Mouse (Mus musculus) CD4-positive helper T cell, adult 2 months (primary cell): ENCODE results near the gene Tfap4.
A peak's percentile ranks its signal among the peaks of the same experiment; 100 is the strongest.

Experiments used
- DNase-seq: peaks from one replicate; pipeline ENCODE4 v3.0.0-alpha.2; 2012; ENCODE audit warnings: low read depth, missing footprints, low spot score

The Tfap4 gene

GRCm38 (mm10) chr16:4520673-4521072 lies 39.0 kb downstream of the Tfap4 start:
- DNase-seq: no peak

GRCm38 (mm10) chr16:4519825-4520224 lies 39.8 kb downstream of the Tfap4 start:
- DNase-seq: no peak

DNA sequence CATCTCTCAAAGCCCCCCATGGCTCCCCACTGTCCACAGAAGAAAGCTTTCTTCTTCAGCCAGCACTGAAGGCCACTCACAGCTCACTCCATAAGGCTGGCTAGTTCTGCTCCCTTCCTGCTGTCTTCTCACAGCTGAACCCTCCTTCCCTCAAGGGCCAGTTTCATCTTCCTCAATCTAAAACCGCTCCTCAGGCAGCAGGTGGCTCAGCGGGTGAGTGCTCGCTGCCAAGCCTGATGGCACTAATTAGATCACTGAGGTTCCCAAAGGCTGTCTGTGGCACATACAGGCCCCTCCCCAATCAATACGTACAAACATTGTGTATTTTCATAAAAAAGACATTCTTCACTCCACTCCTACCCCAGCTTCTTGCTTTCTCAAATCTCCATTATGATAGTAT lies 40.5 kb downstream of the Tfap4 start:
- DNase-seq: no peak

DNA sequence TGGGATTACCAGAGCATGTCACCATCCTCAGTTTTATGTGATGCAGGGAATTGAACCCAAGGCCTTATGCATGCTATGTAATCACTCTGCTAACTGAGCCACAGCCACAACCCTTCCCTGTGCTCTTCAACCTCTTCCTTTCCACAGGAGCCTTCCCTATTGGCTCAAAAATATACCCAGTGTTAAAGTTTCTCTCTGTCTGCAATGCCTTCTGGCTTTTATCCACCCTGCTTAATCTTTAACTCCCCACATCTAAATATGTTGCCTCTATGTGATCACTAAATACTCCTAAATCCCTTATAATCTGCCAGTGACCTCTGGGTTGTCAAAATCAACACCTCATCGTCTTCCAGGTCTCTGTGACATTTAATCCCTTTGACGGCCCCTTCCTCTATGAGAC lies 41.7 kb downstream of the Tfap4 start:
- no peak for DNase-seq

DNA sequence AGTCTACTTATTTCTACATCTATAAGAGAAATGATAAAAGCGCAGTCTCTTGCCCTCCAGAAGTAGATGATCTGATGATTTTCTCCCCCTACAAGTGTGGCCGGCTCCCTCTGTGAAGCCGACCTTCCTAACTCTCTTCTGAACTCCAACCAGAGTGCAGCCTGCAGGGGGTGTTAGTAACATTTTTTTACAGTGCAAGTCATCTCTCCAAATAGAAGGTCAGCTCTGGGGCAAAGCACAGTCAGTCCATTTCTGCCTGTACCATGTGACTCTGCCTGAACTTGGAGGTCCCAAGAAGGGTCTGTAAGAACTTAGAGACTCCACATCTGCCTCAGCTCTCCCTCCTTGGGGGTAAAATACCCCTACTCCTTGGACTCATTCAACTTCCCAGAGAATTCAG lies 45.3 kb downstream of the Tfap4 start:
- DNase-seq: no peak

DNA sequence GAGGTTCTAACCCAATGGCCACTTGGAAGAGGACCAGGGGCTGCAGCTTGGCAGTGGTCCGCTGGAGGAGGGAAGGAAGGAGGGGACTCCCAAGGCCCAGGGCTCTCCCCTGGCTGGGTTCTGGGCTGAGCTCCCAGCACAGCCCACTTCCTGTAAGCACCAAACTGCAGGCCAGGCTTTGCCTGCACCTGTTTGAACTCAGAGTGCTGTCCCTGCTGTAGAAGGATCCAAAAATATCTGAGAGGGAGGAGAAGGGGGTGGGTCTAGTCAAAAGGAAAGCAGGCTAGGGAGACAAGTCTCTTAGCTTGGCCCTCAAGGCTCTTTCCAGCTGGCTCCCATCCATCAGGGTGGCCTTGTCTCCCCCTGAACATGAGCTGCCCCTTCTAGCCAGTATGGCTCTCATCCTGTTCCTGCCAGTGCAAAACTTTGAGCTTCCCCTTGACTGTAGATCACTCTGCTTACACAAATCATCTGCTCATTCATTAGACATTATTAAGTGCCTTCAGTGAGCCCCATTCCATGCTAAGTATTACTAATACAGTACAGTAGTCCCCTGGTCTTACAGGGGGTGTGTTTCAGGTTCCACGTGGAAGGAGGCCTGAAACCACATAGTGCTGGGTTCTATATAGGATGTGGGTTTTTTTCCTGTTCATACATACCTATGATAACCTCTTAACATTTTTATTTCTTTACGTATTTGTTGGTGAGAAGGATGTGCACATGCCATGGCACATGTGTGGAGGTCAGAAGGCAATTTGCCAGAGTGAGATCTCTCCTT lies 46.8 kb downstream of the Tfap4 start:
- peak; percentile 19 for DNase-seq

GRCm38 (mm10) chr16:4511371-4511770 lies 48.3 kb downstream of the Tfap4 start:
- DNase-seq: no peak

- DNase-seq: no peak
Observed at GRCm38 (mm10) chr16:4506181-4506580, 53.5 kb downstream of the Tfap4 start.

DNA sequence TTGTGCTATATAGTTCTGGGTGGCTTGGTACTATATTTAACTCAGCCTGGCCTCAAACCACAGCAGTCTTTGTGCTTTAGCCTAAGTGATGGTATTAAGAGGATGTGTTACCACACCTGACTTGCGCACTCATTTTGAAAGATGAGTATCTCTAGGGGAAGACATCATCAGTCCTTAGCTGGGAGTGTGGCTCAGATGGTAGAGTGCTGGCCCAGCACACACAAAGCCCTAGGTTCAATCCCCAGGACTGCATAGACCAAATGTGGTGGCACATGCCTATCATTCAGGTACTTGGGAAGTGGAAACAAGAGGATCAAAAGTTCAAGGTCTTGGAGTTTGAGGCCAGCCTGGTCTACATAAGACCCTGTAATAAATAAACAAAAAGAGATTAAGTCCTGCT lies 56.2 kb downstream of the Tfap4 start:
- peak; percentile 43 for DNase-seq

DNA sequence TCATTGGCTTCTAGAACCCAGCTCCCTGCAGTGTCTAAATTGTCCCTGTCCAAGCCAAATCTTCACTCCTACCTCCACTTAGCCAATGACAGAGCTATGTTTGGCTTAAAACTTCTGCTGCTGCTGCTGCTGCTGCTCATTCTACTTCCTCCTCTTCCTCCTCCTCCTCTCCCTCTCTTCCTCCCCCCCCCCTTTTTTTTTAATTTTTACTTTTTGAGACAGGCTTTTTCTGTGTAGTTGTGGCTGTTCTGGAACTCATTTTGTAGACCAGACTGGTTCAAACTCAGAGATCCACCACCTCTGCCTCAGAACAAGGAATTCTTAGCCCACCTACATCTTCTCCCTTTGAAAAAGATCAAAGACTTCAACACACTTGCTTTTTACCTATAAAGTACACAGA lies 57.1 kb downstream of the Tfap4 start:
- no peak for DNase-seq

DNA sequence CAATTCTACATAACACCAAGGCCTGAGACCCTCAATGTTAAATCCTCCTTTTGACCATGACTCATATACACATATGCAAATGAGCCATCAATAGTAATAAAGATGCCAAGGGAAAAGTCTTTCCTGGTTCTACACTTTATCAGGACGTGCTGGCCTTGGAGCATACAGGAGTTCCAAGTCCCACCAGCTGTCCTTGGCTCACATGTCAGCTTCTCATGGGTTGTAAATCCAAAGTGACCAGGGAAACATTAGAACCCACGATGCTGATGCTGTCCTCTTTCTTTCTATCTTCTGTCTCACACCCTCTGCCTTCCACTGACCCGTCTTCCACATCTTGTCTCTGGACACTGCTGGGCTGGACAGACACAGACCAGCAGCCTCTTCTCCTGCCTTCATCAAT lies 58.0 kb downstream of the Tfap4 start:
- DNase-seq: no peak

DNA sequence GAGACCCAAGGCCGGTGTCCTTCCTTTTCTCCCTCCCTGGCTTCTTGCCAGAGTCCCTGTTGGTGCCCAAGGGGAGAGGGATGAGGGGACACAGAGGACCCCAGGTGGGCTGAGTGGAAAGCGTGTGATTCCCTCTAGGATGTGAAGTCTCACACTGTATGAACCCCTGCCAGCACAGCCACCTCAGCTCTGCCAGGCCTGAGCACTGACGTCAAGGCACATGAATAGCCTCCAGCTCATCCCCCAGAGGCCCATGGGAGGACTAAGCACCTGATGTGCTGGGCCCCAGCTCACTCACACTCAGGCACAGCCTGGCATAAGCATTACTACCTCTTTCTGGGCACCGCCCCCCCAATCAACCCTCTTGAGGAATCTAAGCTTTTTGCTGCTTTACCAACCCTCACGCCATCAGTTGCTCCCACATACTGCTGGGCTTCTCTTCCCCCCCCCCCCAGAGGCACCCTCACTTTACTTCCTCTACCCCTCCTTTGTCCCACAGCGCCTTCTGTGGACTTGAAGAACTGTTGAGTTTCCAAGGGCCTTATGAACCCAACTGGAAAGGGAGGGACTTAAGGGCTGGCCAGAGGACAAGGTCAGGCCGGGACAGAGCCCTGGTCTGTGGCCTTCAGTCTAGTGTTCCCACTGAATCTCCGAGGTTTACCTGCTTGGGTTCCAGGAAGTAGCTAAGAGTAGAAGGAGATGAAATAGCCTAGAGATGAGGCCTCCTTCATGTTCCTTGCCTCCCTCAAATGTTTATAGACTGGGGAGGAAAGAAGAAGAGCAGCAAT lies 58.9 kb downstream of the Tfap4 start:
- no peak for DNase-seq

- no peak for DNase-seq
Observed at GRCm38 (mm10) chr16:4497762-4498607, 61.7 kb downstream of the Tfap4 start.

DNA sequence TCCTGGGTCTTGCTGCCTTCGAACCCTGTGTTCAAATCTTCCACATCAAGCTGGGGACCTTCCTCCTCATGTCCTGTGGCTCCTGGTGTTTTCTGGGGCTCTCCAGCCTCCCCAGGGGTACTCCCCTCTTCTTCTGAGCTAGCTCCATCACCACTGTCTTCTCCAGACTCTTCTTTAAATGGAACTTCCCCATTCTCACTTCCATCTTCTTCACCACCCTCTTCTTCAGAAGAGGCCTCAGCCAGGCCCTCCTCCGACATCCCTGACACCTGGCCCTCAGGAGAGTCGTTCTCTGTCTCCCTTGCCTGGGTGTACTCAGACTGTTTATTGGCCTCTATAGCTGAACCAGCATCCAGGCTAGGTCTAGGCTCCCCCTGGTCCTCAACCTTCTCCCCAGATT lies 63.2 kb downstream of the Tfap4 start:
- no peak for DNase-seq

GRCm38 (mm10) chr16:4495861-4496260 lies 63.8 kb downstream of the Tfap4 start:
- DNase-seq: no peak
